8 mouse cellular contexts compared by ENCODE assay signal in the genomic region with DNA sequence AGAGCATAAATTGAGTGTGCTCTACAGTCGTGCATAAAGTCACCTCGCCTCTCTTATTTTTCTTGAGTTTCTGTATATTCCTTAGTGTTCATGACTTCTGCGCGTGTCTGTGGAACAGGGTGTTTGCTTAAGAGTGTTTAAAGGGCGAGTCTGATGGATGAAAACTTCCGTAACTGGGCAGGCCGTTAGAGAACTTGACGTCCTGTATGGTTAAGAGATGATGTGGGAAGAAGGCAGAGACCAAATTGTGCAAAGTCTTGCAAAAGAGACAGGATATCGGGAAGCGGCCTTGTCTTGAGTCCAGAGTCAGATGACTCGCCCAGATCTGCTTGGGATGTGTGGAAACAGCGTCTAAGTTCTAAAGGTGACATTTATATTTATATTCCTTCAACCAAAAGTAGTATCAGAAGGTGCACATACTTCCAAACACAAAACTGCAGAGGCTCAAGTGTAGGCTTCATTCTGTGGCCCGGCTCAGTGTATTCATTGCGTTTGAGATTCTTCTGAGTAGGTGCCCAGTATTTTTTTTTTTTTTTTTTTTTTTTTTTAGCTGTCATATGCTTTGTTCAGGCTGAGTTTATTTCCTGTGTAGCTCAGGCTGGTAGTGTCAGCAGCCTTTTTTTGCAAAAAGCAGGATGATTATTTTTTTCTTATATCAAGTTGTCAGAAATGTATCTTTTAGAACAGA. TPM values are rescaled to one million over a fixed set of nuclear protein-coding genes. Genes with fewer than 3 reads are reported as not detected.
DNase-seq lines count a peak whose midpoint lies in the region; ATAC-seq and TF ChIP-seq lines count a peak whose summit lies in the region.

No protein-coding gene starts in this region.

- DNase-seq in cerebellum, adult 9-10 months = peak; percentile 48
- no peak for DNase-seq in cerebellum, adult 8-10 months
- DNase-seq in G1E (ENCODE audit: low spot score) = no peak
- DNase-seq in cerebellum, adult 11-12 months = no peak

- H3K4me2 ChIP-seq in forebrain, embryonic 13.5 days = peak overlapping the region; percentile 70
- H3K4me2 ChIP-seq in hindbrain, embryonic 16.5 days (ENCODE audit: low read length) = peak overlapping the region; percentile 70
- H3K4me2 ChIP-seq in liver, embryonic 16.5 days (ENCODE audit: low read depth, low read length) = peak overlapping the region; percentile 95
- peak overlapping the region; percentile 71 for H3K4me2 ChIP-seq in neural tube, embryonic 15.5 days

- peaks cover 29% of the 10 kb centered on the region for H3K4me1 ChIP-seq in G1E (ENCODE audit: insufficient read depth, low read depth, low read length)
- H3K4me1 ChIP-seq in forebrain, embryonic 13.5 days = peaks cover 19% of the 10 kb centered on the region
- peaks cover 14% of the 10 kb centered on the region for H3K4me1 ChIP-seq in hindbrain, embryonic 16.5 days (ENCODE audit: control insufficient read depth, insufficient read depth, low read depth, low read length)
- H3K4me1 ChIP-seq in liver, embryonic 16.5 days (ENCODE audit: control insufficient read depth, low read depth, low read length) = peaks cover 18% of the 10 kb centered on the region
- H3K4me1 ChIP-seq in neural tube, embryonic 15.5 days = peaks cover 30% of the 10 kb centered on the region

- peak overlapping the region; percentile 83 for H3K4me3 ChIP-seq in G1E (ENCODE audit: low read depth, low read length)
- peak overlapping the region; percentile 74 for H3K4me3 ChIP-seq in forebrain, embryonic 13.5 days
- peak overlapping the region; percentile 74 for H3K4me3 ChIP-seq in hindbrain, embryonic 16.5 days (ENCODE audit: low read length)
- peak overlapping the region; percentile 94 for H3K4me3 ChIP-seq in liver, embryonic 16.5 days (ENCODE audit: low read depth, low read length)
- peak overlapping the region; percentile 59 for H3K4me3 ChIP-seq in neural tube, embryonic 15.5 days (replicated peaks)

- ATAC-seq in G1E (ENCODE audit: extremely low read depth, insufficient number of reproducible peaks, low FRiP score, poor library complexity, severe bottlenecking) = no peak
- ATAC-seq in forebrain, embryonic 13.5 days = no peak
- no peak for ATAC-seq in hindbrain, embryonic 16.5 days
- no peak for ATAC-seq in liver, embryonic 16.5 days (ENCODE audit: low read depth)
- no peak for ATAC-seq in neural tube, embryonic 15.5 days (ENCODE audit: low FRiP score)

- no peaks in the 10 kb centered on the region for H3K9me3 ChIP-seq in G1E (replicated peaks)
- H3K9me3 ChIP-seq in forebrain, embryonic 13.5 days (replicated peaks) = no peaks in the 10 kb centered on the region
- no peaks in the 10 kb centered on the region for H3K9me3 ChIP-seq in hindbrain, embryonic 16.5 days (ENCODE audit: control insufficient read depth, low read length)
- no peaks in the 10 kb centered on the region for H3K9me3 ChIP-seq in liver, embryonic 16.5 days (replicated peaks; ENCODE audit: control insufficient read depth, low read length)
- H3K9me3 ChIP-seq in neural tube, embryonic 15.5 days (replicated peaks) = no peaks in the 10 kb centered on the region

- H3K27ac ChIP-seq in forebrain, embryonic 13.5 days = peak overlapping the region; percentile 91
- peak overlapping the region; percentile 91 for H3K27ac ChIP-seq in hindbrain, embryonic 16.5 days (ENCODE audit: low read depth, low read length)
- peak overlapping the region; percentile 95 for H3K27ac ChIP-seq in liver, embryonic 16.5 days (ENCODE audit: low read length)
- peak overlapping the region; percentile 86 for H3K27ac ChIP-seq in neural tube, embryonic 15.5 days (replicated peaks)

- peaks cover 18% of the 10 kb centered on the region for H3K36me3 ChIP-seq in G1E (replicated peaks)
- 0 out of 2 replicates have a peak, but pooled peaks cover 6% of the 10 kb centered on the region for H3K36me3 ChIP-seq in forebrain, embryonic 13.5 days (ENCODE audit: poor library complexity, severe bottlenecking)
- H3K36me3 ChIP-seq in hindbrain, embryonic 16.5 days (ENCODE audit: control insufficient read depth, insufficient read depth, low read length) = no peaks in the 10 kb centered on the region
- H3K36me3 ChIP-seq in liver, embryonic 16.5 days (ENCODE audit: control insufficient read depth, insufficient read depth) = no peaks in the 10 kb centered on the region
- H3K36me3 ChIP-seq in neural tube, embryonic 15.5 days = 0 out of 2 replicates have a peak, but pooled peaks cover 3% of the 10 kb centered on the region

- peak overlapping the region; percentile 79 for H3K9ac ChIP-seq in forebrain, embryonic 13.5 days
- peak overlapping the region; percentile 83 for H3K9ac ChIP-seq in hindbrain, embryonic 16.5 days (ENCODE audit: low read depth, low read length)
- peak overlapping the region; percentile 80 for H3K9ac ChIP-seq in liver, embryonic 16.5 days (ENCODE audit: low read depth, low read length)
- peak overlapping the region; percentile 59 for H3K9ac ChIP-seq in neural tube, embryonic 15.5 days (replicated peaks)

- no peak for TF ChIP-seq CTCF in G1E (IDR thresholded peaks at IDR 0.05; ENCODE audit: low read depth, low read length)

- 17% methylated on average over 14 of the region's 14 CpGs for WGBS in forebrain, embryonic 13.5 days
- 18% methylated on average over 14 of the region's 14 CpGs for WGBS in hindbrain, embryonic 16.5 days
- 21% methylated on average over 14 of the region's 14 CpGs for WGBS in liver, embryonic 16.5 days (ENCODE audit: insufficient replicate concordance)
- WGBS in neural tube, embryonic 15.5 days = 17% methylated on average over 14 of the region's 14 CpGs

- H3K27me3 ChIP-seq in G1E (ENCODE audit: insufficient read depth, low read length) = peaks cover 4% of the 10 kb centered on the region; the same call in 1 of the 2 replicates
- no peaks in the 10 kb centered on the region for H3K27me3 ChIP-seq in forebrain, embryonic 13.5 days
- no peaks in the 10 kb centered on the region for H3K27me3 ChIP-seq in hindbrain, embryonic 16.5 days (replicated peaks; ENCODE audit: control insufficient read depth, insufficient read depth, low read length)
- H3K27me3 ChIP-seq in liver, embryonic 16.5 days (ENCODE audit: control insufficient read depth, insufficient read depth, low read depth, low read length) = no peaks in the 10 kb centered on the region
- no peaks in the 10 kb centered on the region for H3K27me3 ChIP-seq in neural tube, embryonic 15.5 days (replicated peaks)

RNA-seq across cellular contexts. Expression of gene Tmem87b, which starts 1.2 kb away (rescaled TPM):
- 13.7 TPM in 2 replicates for total RNA-seq in G1E (2014; fragmentation: Nextera tagmentation)
- 17.3 and 20.3 TPM in 2 replicates for total RNA-seq in G1E (2017)
- 1.1 and 1.4 TPM in 2 replicates for polyA plus RNA-seq in G1E (2012)
- polyA plus RNA-seq in forebrain, embryonic 13.5 days (2015; fragmentation: Nextera tagmentation; extraction: Ambion mirVana) = 33.8 and 36.8 TPM in 2 replicates
- polyA plus RNA-seq in hindbrain, embryonic 16.5 days (2015; fragmentation: Nextera tagmentation; extraction: Ambion mirVana) = 35.1 and 35.9 TPM in 2 replicates
- polyA plus RNA-seq in liver, embryonic 16.5 days (2015; fragmentation: Nextera tagmentation; extraction: Ambion mirVana) = 9.3 and 10.5 TPM in 2 replicates
- 37.4 and 37.6 TPM in 2 replicates for polyA plus RNA-seq in neural tube, embryonic 15.5 days (2015; fragmentation: Nextera tagmentation; extraction: Ambion mirVana)

RNA-seq across cellular contexts. Expression of gene Fbln7, which starts 43.7 kb away (rescaled TPM):
- total RNA-seq in G1E (2014; fragmentation: Nextera tagmentation) (not detected in 2 replicates), G1E (2017) (0.06 and 0.33 TPM in 2 replicates)
- polyA plus RNA-seq in G1E (2012) = not detected in 2 replicates
- 1.4 and 1.8 TPM in 2 replicates for polyA plus RNA-seq in forebrain, embryonic 13.5 days (2015; fragmentation: Nextera tagmentation; extraction: Ambion mirVana)
- 3.7 and 4.3 TPM in 2 replicates for polyA plus RNA-seq in hindbrain, embryonic 16.5 days (2015; fragmentation: Nextera tagmentation; extraction: Ambion mirVana)
- 0.21 and 0.42 TPM in 2 replicates for polyA plus RNA-seq in liver, embryonic 16.5 days (2015; fragmentation: Nextera tagmentation; extraction: Ambion mirVana)
- polyA plus RNA-seq in neural tube, embryonic 15.5 days (2015; fragmentation: Nextera tagmentation; extraction: Ambion mirVana) = 3.4 and 4.2 TPM in 2 replicates
